Mouse (Mus musculus) midbrain, embryonic 15.5 days (tissue): ENCODE results near the gene Hint2. TPM values are rescaled to one million over a fixed set of nuclear protein-coding genes. Genes with fewer than 3 reads are reported as not detected.

Source experiments
- ATAC-seq: fragments of 200-750 bp; cut with Nextera tagmentation; replicated peaks from 2 replicates; pipeline ENCODE4 v1.8.0; 2017; ENCODE audit warnings: moderate TSS enrichment
- H3K27ac ChIP-seq: fragments of 300-500 bp; sonication (generic); 2 replicates; pipeline ENCODE4 v1.5.1; 2015; ENCODE audit warnings: mild to moderate bottlenecking, inconsistent platforms
- H3K27me3 ChIP-seq: fragments of 300-500 bp; sonication (generic); replicated peaks from 2 replicates; pipeline ENCODE4 v1.6.1; 2015; ENCODE audit warnings: inconsistent platforms
- H3K36me3 ChIP-seq: fragments of 300-500 bp; sonication (generic); replicated peaks from 2 replicates; pipeline ENCODE4 v1.6.1; 2015; ENCODE audit warnings: inconsistent platforms
- H3K4me1 ChIP-seq: fragments of 300-500 bp; sonication (generic); 2 replicates; pipeline ENCODE4 v1.6.1; 2015; ENCODE audit warnings: inconsistent platforms
- H3K4me2 ChIP-seq: fragments of 300-500 bp; sonication (generic); 2 replicates; pipeline ENCODE4 v1.6.1; 2015; ENCODE audit warnings: inconsistent platforms, mild to moderate bottlenecking, moderate library complexity
- H3K4me3 ChIP-seq: fragments of 300-500 bp; sonication (generic); 2 replicates; pipeline ENCODE4 v1.5.1; 2015; ENCODE audit warnings: mild to moderate bottlenecking, inconsistent platforms
- H3K9ac ChIP-seq: fragments of 300-500 bp; sonication (generic); 2 replicates; pipeline ENCODE4 v1.6.1; 2015; ENCODE audit warnings: mild to moderate bottlenecking, inconsistent platforms
- H3K9me3 ChIP-seq: fragments of 300-500 bp; sonication (generic); 2 replicates; pipeline ENCODE4 v1.6.1; 2016; ENCODE audit warnings: inconsistent platforms
- WGBS: fragments of 180-500 bp; shearing (Covaris S2); methylation state at CpG from one replicate; pipeline ENCODE4 v1.1.7; 2015; ENCODE audit warnings: mixed read lengths; 5-methylcytosine and 5-hydroxymethylcytosine counted together
- polyA plus RNA-seq: library from polyadenylated mRNA; unstranded; fragments of >200 nt; fragmentation: Nextera tagmentation; extraction: Ambion mirVana; gene quantifications from 2 replicates; pipeline ENCODE4 v1.2.1, GENCODE M21; 2015

The Hint2 gene
- polyA plus RNA-seq, 1 experiment from 2014 or later: 64.9 TPM

- no peak overlapping the region for H3K4me3 ChIP-seq
- no peaks in the 10 kb centered on the region for H3K4me1 ChIP-seq
- WGBS: 87% methylated on average over 6 of the region's 6 CpGs
- no peak overlapping the region for H3K27ac ChIP-seq
- no peaks in the 10 kb centered on the region for H3K9me3 ChIP-seq
- no peak for ATAC-seq
- no peak overlapping the region for H3K9ac ChIP-seq
- H3K4me2 ChIP-seq: no peak overlapping the region
- peaks cover 41% of the 10 kb centered on the region for H3K36me3 ChIP-seq
- H3K27me3 ChIP-seq: no peaks in the 10 kb centered on the region
Measured at GRCm38 (mm10) chr4:43678541-43678940, 22.3 kb upstream of the Hint2 start.

GRCm38 (mm10) chr4:43675608-43676007 is 19.3 kb upstream of the Hint2 start:
- Histone ChIP-seq H3K4me2 (no peak overlapping the region), H3K27me3 (no peaks in the 10 kb centered on the region), H3K4me3 (no peak overlapping the region), H3K27ac (no peak overlapping the region), H3K36me3 (peaks cover 24% of the 10 kb centered on the region), H3K4me1 (peaks cover 27% of the 10 kb centered on the region), H3K9me3 (no peaks in the 10 kb centered on the region), H3K9ac (no peak overlapping the region)
- WGBS: 86% methylated on average over 4 of the region's 4 CpGs
- ATAC-seq: no peak

- Histone ChIP-seq H3K27me3 (no peaks in the 10 kb centered on the region), H3K36me3 (peaks cover 22% of the 10 kb centered on the region), H3K9me3 (no peaks in the 10 kb centered on the region), H3K27ac (no peak overlapping the region), H3K4me2 (no peak overlapping the region), H3K4me1 (peaks cover 33% of the 10 kb centered on the region), H3K4me3 (no peak overlapping the region), H3K9ac (no peak overlapping the region)
- WGBS: 82% methylated on average over 5 of the region's 5 CpGs
- no peak for ATAC-seq
Measured at GRCm38 (mm10) chr4:43674974-43675373, 18.7 kb upstream of the Hint2 start.

GRCm38 (mm10) chr4:43673703-43674102 is 17.4 kb upstream of the Hint2 start:
- H3K36me3 ChIP-seq: peaks cover 22% of the 10 kb centered on the region
- WGBS: 76% methylated on average over 8 of the region's 8 CpGs

GRCm38 (mm10) chr4:43672070-43672469 is 15.8 kb upstream of the Hint2 start:
- Histone ChIP-seq H3K4me2 (peak overlapping the region; percentile 92), H3K36me3 (peaks cover 13% of the 10 kb centered on the region), H3K9ac (no peak overlapping the region; the same call in 1 of the 2 replicates), H3K9me3 (no peaks in the 10 kb centered on the region), H3K27me3 (no peaks in the 10 kb centered on the region), H3K4me3 (0 out of 2 replicates have a peak overlapping the region, but pooled peaks have one; percentile 18), H3K4me1 (peaks cover 42% of the 10 kb centered on the region), H3K27ac (no peak overlapping the region)
- WGBS: 1% methylated on average over 2 of the region's 2 CpGs
- peak; percentile 21; the same call in 1 of the 2 replicates for ATAC-seq

More at GRCm38 (mm10) chr4:43673703-43674102, 17.4 kb upstream of the Hint2 start:
- Histone ChIP-seq H3K27me3 (no peaks in the 10 kb centered on the region), H3K4me2 (no peak overlapping the region), H3K9ac (no peak overlapping the region), H3K4me1 (peaks cover 39% of the 10 kb centered on the region), H3K27ac (no peak overlapping the region), H3K4me3 (no peak overlapping the region), H3K9me3 (no peaks in the 10 kb centered on the region)
- ATAC-seq: no peak

- Histone ChIP-seq H3K9me3 (no peaks in the 10 kb centered on the region), H3K4me2 (peak overlapping the region; percentile 92), H3K9ac (peak overlapping the region; percentile 87), H3K27ac (peak overlapping the region; percentile 77), H3K4me1 (peaks cover 42% of the 10 kb centered on the region), H3K27me3 (peaks cover 8% of the 10 kb centered on the region), H3K4me3 (peak overlapping the region; percentile 85), H3K36me3 (no peaks in the 10 kb centered on the region; the same call in 1 of the 2 replicates)
- WGBS: under 1% methylated on average over 25 of the region's 25 CpGs
- ATAC-seq: peak; percentile 57; the same call in 1 of the 2 replicates
Measured at GRCm38 (mm10) chr4:43669428-43669794, 13.1 kb upstream of the Hint2 start.

GRCm38 (mm10) chr4:43668782-43669427 is 12.6 kb upstream of the Hint2 start, which contains the start of the genes Tmem8b and Fam221b:
Tmem8b (plus strand) TSS chr4:43668971.
Fam221b (minus strand) TSS chr4:43669145.
- H3K27me3 ChIP-seq: peaks cover 9% of the 10 kb centered on the region
- peaks cover 42% of the 10 kb centered on the region for H3K4me1 ChIP-seq
- ATAC-seq: peak; percentile 95
- H3K4me2 ChIP-seq: peak within 1 kb of the TSS; percentile 92
- H3K9ac ChIP-seq: peak within 1 kb of the TSS; percentile 87
- no peaks in the 10 kb centered on the region for H3K9me3 ChIP-seq
- peak within 1 kb of the TSS; percentile 85 for H3K4me3 ChIP-seq
- H3K27ac ChIP-seq: peak within 1 kb of the TSS; percentile 77
- H3K36me3 ChIP-seq: no peaks in the 10 kb centered on the region
- WGBS: 2% methylated on average over 33 of the region's 41 CpGs

- Histone ChIP-seq H3K4me1 (peaks cover 24% of the 10 kb centered on the region), H3K36me3 (no peaks in the 10 kb centered on the region), H3K4me2 (no peak overlapping the region), H3K9ac (no peak overlapping the region), H3K27ac (no peak overlapping the region), H3K9me3 (no peaks in the 10 kb centered on the region), H3K4me3 (no peak overlapping the region), H3K27me3 (peaks cover 23% of the 10 kb centered on the region)
- ATAC-seq: no peak
- WGBS: 26% methylated on average over 4 of the region's 4 CpGs
Measured at GRCm38 (mm10) chr4:43666412-43666811, 10.1 kb upstream of the Hint2 start.

GRCm38 (mm10) chr4:43657146-43657545 is 880 bp upstream of the Hint2 start:
- WGBS: 60% methylated on average over 4 of the region's 4 CpGs
- no peaks in the 10 kb centered on the region for H3K36me3 ChIP-seq
- peaks cover 13% of the 10 kb centered on the region for H3K4me1 ChIP-seq
- H3K4me2 ChIP-seq: peak overlapping the region; percentile 93
- peak overlapping the region; percentile 93 for H3K4me3 ChIP-seq
- no peak for ATAC-seq
- no peaks in the 10 kb centered on the region for H3K9me3 ChIP-seq
- no peak overlapping the region for H3K9ac ChIP-seq
- H3K27me3 ChIP-seq: 0 out of 2 replicates have a peak, but pooled peaks cover 9% of the 10 kb centered on the region
- H3K27ac ChIP-seq: peak overlapping the region; percentile 95

GRCm38 (mm10) chr4:43655656-43656338 is 469 bp downstream of the Hint2 start:
- no peak; the same call in none of the 2 replicates for ATAC-seq
- peak overlapping the region; percentile 95 for H3K27ac ChIP-seq
- H3K9ac ChIP-seq: peak overlapping the region; percentile 97
- 4% methylated on average over 34 of the region's 34 CpGs for WGBS
- peak overlapping the region; percentile 93 for H3K4me3 ChIP-seq
- H3K27me3 ChIP-seq: 0 out of 2 replicates have a peak, but pooled peaks cover 3% of the 10 kb centered on the region
- H3K36me3 ChIP-seq: no peaks in the 10 kb centered on the region
- peak overlapping the region; percentile 93 for H3K4me2 ChIP-seq
- peaks cover 13% of the 10 kb centered on the region for H3K4me1 ChIP-seq
- H3K9me3 ChIP-seq: no peaks in the 10 kb centered on the region

- Histone ChIP-seq H3K4me3 (peak within 1 kb of the TSS; percentile 29), H3K4me2 (peak within 1 kb of the TSS; percentile 47), H3K36me3 (peaks cover 6% of the 10 kb centered on the region; the same call in 1 of the 2 replicates), H3K27me3 (no peaks in the 10 kb centered on the region), H3K4me1 (peaks cover 13% of the 10 kb centered on the region), H3K9ac (no peak within 1 kb of the TSS), H3K9me3 (no peaks in the 10 kb centered on the region), H3K27ac (0 out of 2 replicates have a peak within 1 kb of the TSS, but pooled peaks have one; percentile 28)
- WGBS: 12% methylated on average over 24 of the region's 24 CpGs
- ATAC-seq: no peak
Measured at GRCm38 (mm10) chr4:43653161-43654015, 2.9 kb downstream of the Hint2 start, which contains the start of gene Spag8. Spag8 (minus strand) TSS chr4:43653594.
